Mouse (Mus musculus) megakaryocyte, embryonic 14.5 days (primary cell): ENCODE data around the gene Paxx. TPM values are rescaled to one million over a fixed set of nuclear protein-coding genes. Genes with fewer than 3 reads are reported as not detected.
A peak's percentile ranks its signal among the peaks of the same experiment; 100 is the strongest.

ENCODE experiments used
- H3K27me3 ChIP-seq: replicated peaks from 2 replicates; pipeline ENCODE3; 2012; ENCODE audit warnings: inconsistent platforms
- H3K36me3 ChIP-seq: replicated peaks from 2 replicates; pipeline ENCODE3; 2012; ENCODE audit warnings: low read length, inconsistent platforms, mixed read lengths
- H3K4me1 ChIP-seq: 2 replicates; pipeline ENCODE4 v1.6.1; 2012; ENCODE audit warnings: inconsistent platforms
- H3K4me3 ChIP-seq: replicated peaks from 2 replicates; pipeline ENCODE3; 2012; ENCODE audit warnings: moderate library complexity, mild to moderate bottlenecking, inconsistent platforms
- H3K9me3 ChIP-seq: 2 replicates; pipeline ENCODE4 v1.6.1; 2012; ENCODE audit warnings: inconsistent platforms
- FLI1 ChIP-seq: IDR thresholded peaks from 2 replicates; pipeline ENCODE4 v1.6.1; 2012; ENCODE audit warnings: low read length, inconsistent platforms, mixed read lengths
- GATA1 ChIP-seq: IDR thresholded peaks from 3 replicates; pipeline ENCODE4 v1.6.1; 2012; ENCODE audit warnings: mixed read lengths, low read length, inconsistent platforms, borderline replicate concordance
- polyA plus RNA-seq: library from polyadenylated mRNA; stranded (reverse); fragments of >175 nt; gene quantifications from 2 replicates; pipeline ENCODE4 v1.2.3, GENCODE M21; 2012; ENCODE audit warnings: low replicate concordance; ENCODE audit not compliant: insufficient read depth

Gene Paxx
- polyA plus RNA-seq, 1 experiment: 52.3 TPM

- H3K4me3 ChIP-seq: no peak overlapping the region
- peaks cover 19% of the 10 kb centered on the region for H3K4me1 ChIP-seq
- no peak for TF ChIP-seq FLI1
- no peak for TF ChIP-seq GATA1
- peaks cover 2% of the 10 kb centered on the region for H3K27me3 ChIP-seq
- H3K9me3 ChIP-seq: no peaks in the 10 kb centered on the region
- peaks cover 34% of the 10 kb centered on the region for H3K36me3 ChIP-seq
Observed at GRCm38 (mm10) chr2:25450853-25451647, 9.8 kb downstream of the Paxx start.

GRCm38 (mm10) chr2:25442682-25443081, 18.2 kb downstream of the Paxx start:
- TF ChIP-seq FLI1: no peak
- TF ChIP-seq GATA1: no peak
- Histone ChIP-seq H3K4me3 (no peak overlapping the region), H3K27me3 (peaks cover 33% of the 10 kb centered on the region), H3K4me1 (peaks cover 2% of the 10 kb centered on the region; the same call in 1 of the 2 replicates), H3K36me3 (peaks cover 100% of the 10 kb centered on the region), H3K9me3 (no peaks in the 10 kb centered on the region)

GRCm38 (mm10) chr2:25441067-25441466, 19.8 kb downstream of the Paxx start:
- TF ChIP-seq GATA1 (no peak), FLI1 (no peak)
- H3K27me3 ChIP-seq: peaks cover 42% of the 10 kb centered on the region
- peaks cover 6% of the 10 kb centered on the region; the same call in 1 of the 2 replicates for H3K4me1 ChIP-seq
- H3K36me3 ChIP-seq: peaks cover 100% of the 10 kb centered on the region
- no peak overlapping the region for H3K4me3 ChIP-seq
- H3K9me3 ChIP-seq: no peaks in the 10 kb centered on the region

- TF ChIP-seq FLI1 (no peak), GATA1 (no peak)
- H3K36me3 ChIP-seq: peaks cover 90% of the 10 kb centered on the region
Observed at GRCm38 (mm10) chr2:25436286-25436820, 24.5 kb downstream of the Paxx start.

GRCm38 (mm10) chr2:25434292-25434691, 26.6 kb downstream of the Paxx start:
- Histone ChIP-seq H3K27me3 (peaks cover 64% of the 10 kb centered on the region), H3K36me3 (peaks cover 79% of the 10 kb centered on the region), H3K9me3 (no peaks in the 10 kb centered on the region), H3K4me3 (no peak overlapping the region), H3K4me1 (peaks cover 64% of the 10 kb centered on the region)
- TF ChIP-seq FLI1 (no peak), GATA1 (no peak)

More at GRCm38 (mm10) chr2:25436286-25436820, 24.5 kb downstream of the Paxx start:
- peaks cover 54% of the 10 kb centered on the region for H3K27me3 ChIP-seq
- H3K4me1 ChIP-seq: peaks cover 44% of the 10 kb centered on the region
- no peaks in the 10 kb centered on the region for H3K9me3 ChIP-seq
- H3K4me3 ChIP-seq: no peak overlapping the region

GRCm38 (mm10) chr2:25433101-25433500, 27.8 kb downstream of the Paxx start:
- Histone ChIP-seq H3K4me1 (peaks cover 73% of the 10 kb centered on the region), H3K27me3 (peaks cover 59% of the 10 kb centered on the region), H3K9me3 (no peaks in the 10 kb centered on the region), H3K36me3 (peaks cover 67% of the 10 kb centered on the region), H3K4me3 (peak overlapping the region; percentile 12)
- TF ChIP-seq GATA1: no peak
- no peak for TF ChIP-seq FLI1

GRCm38 (mm10) chr2:25432326-25433098, 28.4 kb downstream of the Paxx start:
- Histone ChIP-seq H3K9me3 (no peaks in the 10 kb centered on the region), H3K36me3 (peaks cover 61% of the 10 kb centered on the region), H3K27me3 (peaks cover 56% of the 10 kb centered on the region), H3K4me1 (peaks cover 75% of the 10 kb centered on the region), H3K4me3 (peak overlapping the region; percentile 78)
- TF ChIP-seq FLI1: no peak
- TF ChIP-seq GATA1: peak; percentile 46; the same call in 1 of the 3 replicates

GRCm38 (mm10) chr2:25431308-25431855, 29.5 kb downstream of the Paxx start:
- Histone ChIP-seq H3K27me3 (peaks cover 49% of the 10 kb centered on the region), H3K36me3 (peaks cover 50% of the 10 kb centered on the region), H3K4me3 (peak overlapping the region; percentile 78), H3K9me3 (no peaks in the 10 kb centered on the region), H3K4me1 (peaks cover 84% of the 10 kb centered on the region)
- no peak for TF ChIP-seq FLI1
- no peak for TF ChIP-seq GATA1

- Histone ChIP-seq H3K4me1 (peaks cover 92% of the 10 kb centered on the region), H3K4me3 (peak overlapping the region; percentile 94), H3K9me3 (no peaks in the 10 kb centered on the region), H3K36me3 (peaks cover 44% of the 10 kb centered on the region), H3K27me3 (peaks cover 49% of the 10 kb centered on the region)
- TF ChIP-seq FLI1: no peak
- no peak for TF ChIP-seq GATA1
Observed at GRCm38 (mm10) chr2:25430395-25431233, 30.3 kb downstream of the Paxx start.
